Mouse (Mus musculus) spleen, adult 2 months (tissue): ENCODE data around the gene Slirp.

ENCODE experiments used
- CTCF ChIP-seq: fragments of 200-500 bp; IDR thresholded peaks from 2 replicates; pipeline ENCODE4 v1.5.1; 2011; ENCODE audit warnings: mild to moderate bottlenecking, inconsistent platforms; ENCODE audit not compliant: insufficient read depth, insufficient read length, insufficient replicate concordance; ENCODE audit errors: extremely low read depth
- POLR2A ChIP-seq: fragments of 200-500 bp; IDR thresholded peaks from 2 replicates; pipeline ENCODE4 v1.6.1; 2011; ENCODE audit warnings: low read depth, low read length, inconsistent platforms

GRCm38 (mm10) chr12:87423700-87424099 is 20.0 kb upstream of the Slirp start:
- no peak for TF ChIP-seq CTCF
- no peak for TF ChIP-seq POLR2A
